Mouse (Mus musculus) liver, adult 2 months (tissue): ENCODE data around the gene Irf2bp2. TPM values are rescaled to one million over a fixed set of nuclear protein-coding genes. Genes with fewer than 3 reads are reported as not detected.

ENCODE experiments used
- DNase-seq: peaks from one replicate; pipeline ENCODE4 v3.0.0-alpha.2; 2011; ENCODE audit warnings: low read depth, low spot score; ENCODE audit errors: extremely low read depth
- H3K27ac ChIP-seq: fragments of 200-500 bp; replicated peaks from 2 replicates; pipeline ENCODE4 v1.5.1; 2012; ENCODE audit warnings: low read depth, mild to moderate bottlenecking, control low read depth, inconsistent platforms, low read length; ENCODE audit not compliant: insufficient read depth
- H3K27me3 ChIP-seq: fragments of 200-500 bp; 2 replicates; pipeline ENCODE4 v1.6.1; 2012; ENCODE audit warnings: mild to moderate bottlenecking, moderate library complexity, low read length, inconsistent platforms; ENCODE audit not compliant: control insufficient read depth, insufficient read depth
- H3K36me3 ChIP-seq: fragments of 200-500 bp; 2 replicates; pipeline ENCODE4 v1.6.1; 2012; ENCODE audit warnings: low read length, inconsistent platforms; ENCODE audit not compliant: control insufficient read depth, insufficient read depth
- H3K4me1 ChIP-seq: fragments of 200-500 bp; 2 replicates; pipeline ENCODE4 v1.6.1; 2011; ENCODE audit warnings: low read length; ENCODE audit not compliant: control insufficient read depth, insufficient read depth
- H3K4me3 ChIP-seq: fragments of 200-500 bp; 2 replicates; pipeline ENCODE4 v1.5.1; 2011; ENCODE audit warnings: low read depth, mild to moderate bottlenecking, control low read depth, low read length, moderate library complexity; ENCODE audit not compliant: insufficient read depth
- H3K79me2 ChIP-seq: fragments of 200-500 bp; 2 replicates; pipeline ENCODE4 v1.6.1; 2012; ENCODE audit warnings: inconsistent platforms, mild to moderate bottlenecking, low read length, moderate library complexity; ENCODE audit not compliant: control insufficient read depth, insufficient read depth
- H3K9ac ChIP-seq: fragments of 200-500 bp; 2 replicates; pipeline ENCODE4 v1.6.1; 2012; ENCODE audit warnings: low read depth, mild to moderate bottlenecking, control low read depth, inconsistent platforms, low read length
- CTCF ChIP-seq: fragments of 200-500 bp; IDR thresholded peaks from 2 replicates; pipeline ENCODE4 v1.5.1; 2011; ENCODE audit warnings: low read depth, low read length, control low read depth
- POLR2A ChIP-seq: fragments of 200-500 bp; IDR thresholded peaks from 2 replicates; pipeline ENCODE4 v1.6.1; 2011; ENCODE audit warnings: low read length, control low read depth; ENCODE audit not compliant: insufficient read depth; ENCODE audit errors: extremely low read depth
- WGBS: fragments of 180-500 bp; shearing (Covaris S2); methylation state at CpG from one replicate; pipeline ENCODE4 v1.1.7; 2018; 5-methylcytosine and 5-hydroxymethylcytosine counted together
- polyA plus RNA-seq: library from polyadenylated mRNA; depleted of rRNA; stranded (reverse); fragments of >200 nt; gene quantifications from 2 replicates; pipeline ENCODE4 v1.2.3, GENCODE M21; 2012
- total RNA-seq: library from RNA; depleted of rRNA; stranded (reverse); fragments of >200 nt; gene quantifications from 2 replicates; pipeline ENCODE4 v1.2.3, GENCODE M21; 2014

Irf2bp2 gene
- total and polyA plus RNA-seq, 2 experiments: 20.3 to 26.3 TPM

- TF ChIP-seq CTCF (no peak), POLR2A (no peak)
- 57% methylated on average over 9 of the region's 9 CpGs for WGBS
- Histone ChIP-seq H3K36me3 (no peaks in the 10 kb centered on the region), H3K9ac (no peak overlapping the region), H3K27me3 (no peaks in the 10 kb centered on the region), H3K27ac (no peak overlapping the region), H3K4me3 (no peak overlapping the region), H3K79me2 (no peaks in the 10 kb centered on the region), H3K4me1 (peaks cover 7% of the 10 kb centered on the region; the same call in 1 of the 2 replicates)
- DNase-seq: no peak
These were observed 36.4 kb downstream of the Irf2bp2 start for GRCm38 (mm10) chr8:126557403-126557802.

GRCm38 (mm10) chr8:126556691-126557090 lies 37.1 kb downstream of the Irf2bp2 start:
- no peak overlapping the region for H3K27ac ChIP-seq
- H3K4me1 ChIP-seq: peaks cover 11% of the 10 kb centered on the region
- H3K36me3 ChIP-seq: no peaks in the 10 kb centered on the region
- H3K79me2 ChIP-seq: no peaks in the 10 kb centered on the region
- no peak for DNase-seq
- H3K9ac ChIP-seq: no peak overlapping the region
- H3K27me3 ChIP-seq: no peaks in the 10 kb centered on the region
- TF ChIP-seq POLR2A (no peak), CTCF (no peak)
- 76% methylated on average over 5 of the region's 5 CpGs for WGBS
- H3K4me3 ChIP-seq: no peak overlapping the region

- peaks cover 20% of the 10 kb centered on the region for H3K4me1 ChIP-seq
- H3K79me2 ChIP-seq: no peaks in the 10 kb centered on the region
- H3K36me3 ChIP-seq: no peaks in the 10 kb centered on the region
- no peak for TF ChIP-seq POLR2A
- TF ChIP-seq CTCF: no peak
- no peaks in the 10 kb centered on the region for H3K27me3 ChIP-seq
- H3K9ac ChIP-seq: no peak overlapping the region
- no peak for DNase-seq
- no peak overlapping the region for H3K4me3 ChIP-seq
- H3K27ac ChIP-seq: no peak overlapping the region
- 72% methylated on average over 4 of the region's 4 CpGs for WGBS
These were observed 39.0 kb downstream of the Irf2bp2 start for GRCm38 (mm10) chr8:126554741-126555140.

- Histone ChIP-seq H3K36me3 (no peaks in the 10 kb centered on the region), H3K27ac (peak overlapping the region; percentile 66), H3K79me2 (no peaks in the 10 kb centered on the region), H3K9ac (no peak overlapping the region), H3K4me3 (no peak overlapping the region), H3K27me3 (no peaks in the 10 kb centered on the region), H3K4me1 (peaks cover 19% of the 10 kb centered on the region)
- TF ChIP-seq CTCF: no peak
- TF ChIP-seq POLR2A: no peak
- DNase-seq: no peak
- 37% methylated on average over 4 of the region's 4 CpGs for WGBS
These were observed 41.9 kb downstream of the Irf2bp2 start for GRCm38 (mm10) chr8:126551871-126552270.

- under 1% methylated on average over 5 of the region's 5 CpGs for WGBS
- no peaks in the 10 kb centered on the region for H3K79me2 ChIP-seq
These were observed 42.8 kb downstream of the Irf2bp2 start for GRCm38 (mm10) chr8:126550944-126551357.

GRCm38 (mm10) chr8:126547841-126548240 lies 45.9 kb downstream of the Irf2bp2 start:
- Histone ChIP-seq H3K79me2 (no peaks in the 10 kb centered on the region), H3K36me3 (no peaks in the 10 kb centered on the region), H3K27ac (no peak overlapping the region), H3K9ac (no peak overlapping the region), H3K4me1 (peaks cover 16% of the 10 kb centered on the region), H3K4me3 (no peak overlapping the region), H3K27me3 (no peaks in the 10 kb centered on the region)
- TF ChIP-seq POLR2A (no peak), CTCF (peak; percentile 13; the same call in 1 of the 2 replicates)
- DNase-seq: no peak
- 76% methylated on average over 3 of the region's 3 CpGs for WGBS

More at GRCm38 (mm10) chr8:126550944-126551357, 42.8 kb downstream of the Irf2bp2 start:
- peak; percentile 84 for DNase-seq
- TF ChIP-seq POLR2A (no peak), CTCF (no peak)
- Histone ChIP-seq H3K27ac (peak overlapping the region; percentile 1), H3K4me3 (no peak overlapping the region), H3K4me1 (peaks cover 19% of the 10 kb centered on the region), H3K27me3 (no peaks in the 10 kb centered on the region), H3K9ac (no peak overlapping the region), H3K36me3 (no peaks in the 10 kb centered on the region)
